Mouse (Mus musculus) thymus, adult 2 months (tissue): ENCODE results near the gene Gm13212.
"Not testable (repeated sequence)": the region's sequence is repeated elsewhere in the genome, so short reads cannot be mapped to it uniquely, and the experiment has no call there.

ENCODE experiments used
- CTCF ChIP-seq: fragments of 200-500 bp; IDR thresholded peaks from 2 replicates; pipeline ENCODE4 v1.5.1; 2012; ENCODE audit warnings: mild to moderate bottlenecking, control low read depth, low read length, moderate library complexity, borderline replicate concordance; ENCODE audit not compliant: control insufficient read depth, poor library complexity, insufficient read depth; ENCODE audit errors: extremely low read depth
- POLR2A ChIP-seq: fragments of 200-500 bp; IDR thresholded peaks from 2 replicates; pipeline ENCODE4 v1.6.1; 2012; ENCODE audit warnings: mild to moderate bottlenecking, low read length, control low read depth, moderate library complexity; ENCODE audit not compliant: control insufficient read depth, poor library complexity, insufficient read depth; ENCODE audit errors: extremely low read depth

DNA sequence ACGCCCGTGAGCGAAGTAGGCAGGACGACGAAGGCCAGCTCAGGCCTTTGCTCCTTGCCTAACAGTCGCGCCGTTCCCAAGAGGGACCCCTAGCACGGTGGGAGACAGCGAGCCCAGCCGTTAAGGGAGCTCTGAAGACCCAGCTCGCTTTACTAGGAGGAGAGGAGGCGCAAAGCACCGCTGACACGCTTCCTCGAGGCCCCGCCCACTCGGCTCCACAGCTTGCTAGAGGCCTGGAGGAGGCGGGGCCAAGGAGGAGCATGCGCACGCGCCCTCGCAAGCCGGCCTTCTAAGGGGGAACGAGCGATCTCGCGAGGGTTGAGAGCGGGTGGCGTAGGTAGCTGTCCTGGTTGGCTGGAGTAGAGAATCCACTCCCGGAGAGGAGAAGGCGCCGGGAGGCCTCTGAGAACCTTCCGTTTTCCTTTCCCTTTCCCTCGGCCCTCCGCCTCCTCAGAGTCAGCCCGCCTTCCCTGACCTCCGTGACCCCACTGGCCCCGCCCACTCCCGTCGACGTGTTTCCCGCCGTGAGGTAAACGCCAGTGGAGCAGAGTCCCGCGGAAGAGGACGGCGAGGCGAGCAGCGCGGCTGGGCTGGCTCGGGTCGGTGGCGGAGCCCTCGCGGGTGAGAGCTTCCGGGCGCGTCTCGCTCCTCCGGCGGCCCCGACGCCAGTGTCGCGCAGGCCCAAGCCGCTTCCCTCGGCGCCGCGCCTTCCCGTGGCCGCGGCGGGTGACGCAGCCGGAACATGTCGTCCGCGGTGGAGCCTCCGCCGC lies 55.6 kb downstream of the Gm13212 start:
- TF ChIP-seq CTCF, POLR2A: not testable (repeated sequence)
